10 mouse cellular contexts compared by ENCODE assay signal in the genomic region with DNA sequence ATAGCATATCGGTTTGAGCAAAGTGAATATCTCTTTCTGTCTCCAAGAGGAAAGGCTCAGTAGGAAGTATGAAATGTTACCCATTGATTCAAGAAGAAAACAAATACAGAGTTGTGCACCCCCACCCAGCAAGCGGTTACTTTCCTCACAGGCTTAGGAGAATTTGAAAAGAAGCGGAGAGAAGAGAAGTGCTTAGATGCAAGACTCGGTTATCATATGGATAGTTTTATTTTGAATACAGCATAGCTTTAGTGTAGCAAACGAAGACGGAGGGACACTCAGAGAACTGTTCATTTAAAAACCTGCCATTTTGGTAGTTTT. TPM values are rescaled to one million over a fixed set of nuclear protein-coding genes. Genes with fewer than 3 reads are reported as not detected.
DNase-seq lines count a peak whose midpoint lies in the region; ATAC-seq and TF ChIP-seq lines count a peak whose summit lies in the region.
"Had no signal": no experiment of that assay in that cellular context is flagged by ENCODE, and none has a peak within 500 bp of the region (broad histone marks: within the 10 kb centered on the region; RNA-seq: fewer than 3 reads in every experiment).

No protein-coding gene starts in this region.

- no peaks in the 10 kb centered on the region for H3K9me3 ChIP-seq in heart, postnatal 0 days (replicated peaks; ENCODE audit: control insufficient read depth, low read length)
- no peaks in the 10 kb centered on the region for H3K9me3 ChIP-seq in embryonic facial prominence, embryonic 14.5 days (ENCODE audit: control insufficient read depth, low read length)
- no peaks in the 10 kb centered on the region for H3K9me3 ChIP-seq in intestine, embryonic 14.5 days (ENCODE audit: control insufficient read depth, low read length)
- no peaks in the 10 kb centered on the region for H3K9me3 ChIP-seq in midbrain, embryonic 15.5 days

- TF ChIP-seq CTCF in heart, postnatal 0 days (IDR thresholded peaks at IDR 0.05; ENCODE audit: low read depth): no peak
- TF ChIP-seq CTCF in heart, adult 2 months (IDR thresholded peaks at IDR 0.05): no peak

- no peak overlapping the region for H3K9ac ChIP-seq in heart, postnatal 0 days (replicated peaks; ENCODE audit: low read depth, low read length)
- H3K9ac ChIP-seq in heart, adult 2 months (ENCODE audit: low read depth, low read length): no peak overlapping the region
- peak overlapping the region; percentile 92 for H3K9ac ChIP-seq in embryonic facial prominence, embryonic 14.5 days (ENCODE audit: low read depth, low read length)
- peak overlapping the region; percentile 91 for H3K9ac ChIP-seq in intestine, embryonic 14.5 days (ENCODE audit: low read length)
- H3K9ac ChIP-seq in midbrain, embryonic 15.5 days: peak overlapping the region; percentile 91; the same call in 1 of the 2 replicates

- no peaks in the 10 kb centered on the region for H3K36me3 ChIP-seq in heart, postnatal 0 days (replicated peaks; ENCODE audit: control insufficient read depth, insufficient read depth, low read length)
- H3K36me3 ChIP-seq in heart, adult 2 months (ENCODE audit: control insufficient read depth, insufficient read depth, low read length): no peaks in the 10 kb centered on the region
- H3K36me3 ChIP-seq in embryonic facial prominence, embryonic 14.5 days (ENCODE audit: control insufficient read depth, insufficient read depth, low read length): no peaks in the 10 kb centered on the region
- no peaks in the 10 kb centered on the region for H3K36me3 ChIP-seq in intestine, embryonic 14.5 days (ENCODE audit: control insufficient read depth, insufficient read depth, low read length)
- H3K36me3 ChIP-seq in midbrain, embryonic 15.5 days (replicated peaks): no peaks in the 10 kb centered on the region

- H3K4me2 ChIP-seq in heart, postnatal 0 days (ENCODE audit: low read depth, low read length): peak overlapping the region; percentile 98
- H3K4me2 ChIP-seq in embryonic facial prominence, embryonic 14.5 days (ENCODE audit: low read depth, low read length): peak overlapping the region; percentile 88
- peak overlapping the region; percentile 80 for H3K4me2 ChIP-seq in intestine, embryonic 14.5 days (ENCODE audit: low read length)
- peak overlapping the region; percentile 78 for H3K4me2 ChIP-seq in midbrain, embryonic 15.5 days

- intact Hi-C loops in heart, adult 2 months (cut with DNase I): no loop called here
- intact Hi-C loops in gastrocnemius, postnatal 14 days (cut with DNase I; ENCODE audit: low total_unique reads): no loop called here

- no peak for TF ChIP-seq EP300 in heart, postnatal 0 days (IDR thresholded peaks at IDR 0.05; ENCODE audit: low read depth)
- no peak for TF ChIP-seq EP300 in heart, adult 2 months (IDR thresholded peaks at IDR 0.05; ENCODE audit: insufficient read depth, low read depth, low read length)

- H3K4me1 ChIP-seq in heart, postnatal 0 days (ENCODE audit: control insufficient read depth, insufficient read depth): no peaks in the 10 kb centered on the region; the same call in 1 of the 2 replicates
- H3K4me1 ChIP-seq in heart, adult 2 months (ENCODE audit: control insufficient read depth, insufficient read depth, low read length): peaks cover 2% of the 10 kb centered on the region; the same call in 1 of the 2 replicates
- peaks cover 5% of the 10 kb centered on the region; the same call in 1 of the 2 replicates for H3K4me1 ChIP-seq in embryonic facial prominence, embryonic 14.5 days (ENCODE audit: control insufficient read depth, insufficient read depth, low read length)
- peaks cover 11% of the 10 kb centered on the region for H3K4me1 ChIP-seq in intestine, embryonic 14.5 days (replicated peaks; ENCODE audit: control insufficient read depth, insufficient read depth, low read length)
- peaks cover 37% of the 10 kb centered on the region for H3K4me1 ChIP-seq in midbrain, embryonic 15.5 days

- no peak overlapping the region for H3K27ac ChIP-seq in heart, postnatal 0 days (ENCODE audit: low read depth)
- H3K27ac ChIP-seq in heart, adult 2 months: no peak overlapping the region
- no peak overlapping the region; the same call in 1 of the 2 replicates for H3K27ac ChIP-seq in embryonic facial prominence, embryonic 14.5 days (replicated peaks; ENCODE audit: low read depth, low read length)
- no peak overlapping the region for H3K27ac ChIP-seq in intestine, embryonic 14.5 days (ENCODE audit: low read depth)
- H3K27ac ChIP-seq in midbrain, embryonic 15.5 days: peak overlapping the region; percentile 93

- no peaks in the 10 kb centered on the region for H3K79me2 ChIP-seq in heart, adult 2 months (replicated peaks; ENCODE audit: control insufficient read depth, insufficient read depth, low read length)

- H3K27me3 ChIP-seq in heart, postnatal 0 days (ENCODE audit: control insufficient read depth, insufficient read depth, low read length): peaks cover 53% of the 10 kb centered on the region
- H3K27me3 ChIP-seq in heart, adult 2 months (ENCODE audit: control insufficient read depth, insufficient read depth, low read length): peaks cover 11% of the 10 kb centered on the region
- H3K27me3 ChIP-seq in embryonic facial prominence, embryonic 14.5 days (replicated peaks; ENCODE audit: control insufficient read depth, insufficient read depth, low read length): peaks cover 48% of the 10 kb centered on the region
- peaks cover 28% of the 10 kb centered on the region for H3K27me3 ChIP-seq in intestine, embryonic 14.5 days (replicated peaks; ENCODE audit: control insufficient read depth, insufficient read depth, low read length)
- no peaks in the 10 kb centered on the region for H3K27me3 ChIP-seq in midbrain, embryonic 15.5 days (replicated peaks)

- 22% methylated on average over 6 of the region's 6 CpGs for WGBS in heart, postnatal 0 days
- WGBS in heart, adult 2 months: 35% methylated on average over 6 of the region's 6 CpGs
- WGBS in embryonic facial prominence, embryonic 14.5 days: 8% methylated on average over 6 of the region's 6 CpGs
- WGBS in intestine, embryonic 14.5 days: 21% methylated on average over 6 of the region's 6 CpGs
- WGBS in midbrain, embryonic 15.5 days: 2% methylated on average over 6 of the region's 6 CpGs

- ATAC-seq in heart, postnatal 0 days (ENCODE audit: insufficient read depth, low read depth): no peak
- no peak for ATAC-seq in embryonic facial prominence, embryonic 14.5 days (ENCODE audit: low read depth)
- ATAC-seq in intestine, embryonic 14.5 days (replicated peaks; ENCODE audit: low FRiP score, low TSS enrichment, low read depth): no peak
- no peak for ATAC-seq in midbrain, embryonic 15.5 days (replicated peaks)
- ATAC-seq in megakaryocyte-erythroid progenitor cell, adult 5-6 weeks (replicated peaks; ENCODE audit: low FRiP score, low TSS enrichment, poor library complexity, severe bottlenecking): no peak
- ATAC-seq: CD4-positive, CD25-positive, alpha-beta regulatory T cell, adult 4 months had no signal

- TF ChIP-seq POLR2A in heart, adult 2 months (IDR thresholded peaks at IDR 0.05; ENCODE audit: insufficient read depth, low read depth, low read length): no peak

- H3K4me3 ChIP-seq in heart, postnatal 0 days (ENCODE audit: low read depth, low read length): peak overlapping the region; percentile 81
- no peak overlapping the region; the same call in 1 of the 2 replicates for H3K4me3 ChIP-seq in heart, adult 2 months
- H3K4me3 ChIP-seq in embryonic facial prominence, embryonic 14.5 days (ENCODE audit: low read depth, low read length): peak overlapping the region; percentile 80
- H3K4me3 ChIP-seq in intestine, embryonic 14.5 days (ENCODE audit: low read depth, low read length): peak overlapping the region; percentile 70
- H3K4me3 ChIP-seq in midbrain, embryonic 15.5 days: peak overlapping the region; percentile 76

- no peak for DNase-seq in heart, postnatal 0 days (ENCODE audit: low spot score)
- DNase-seq in heart, adult 2 months: no peak
- no peak for DNase-seq in embryonic facial prominence, embryonic 14.5 days (ENCODE audit: low spot score)
- DNase-seq in intestine, embryonic 14.5 days (ENCODE audit: low spot score): peak; percentile 56
- DNase-seq in gastrocnemius, postnatal 14 days: no peak
- no peak for DNase-seq in gastrocnemius, adult 8-10 months (ENCODE audit: low spot score in 2 of 2)

RNA-seq across cellular contexts. Expression of gene Npas3, which starts 5.6 kb away (rescaled TPM):
- 0.50 TPM in 2 replicates for total RNA-seq in heart, postnatal 0 days (2014; rRNA removed; ENCODE audit: low replicate concordance)
- 0.61 and 0.67 TPM in 2 replicates for polyA plus RNA-seq in heart, postnatal 0 days (2015; fragmentation: Nextera tagmentation; extraction: Ambion mirVana)
- total RNA-seq in heart, adult 2 months (2021): under 1 TPM; 0.10 to 0.64 TPM
- 0.02 and 0.18 TPM in 2 replicates for polyA plus RNA-seq in heart, adult 2 months (2012; rRNA removed)
- 4.4 and 4.7 TPM in 2 replicates for polyA plus RNA-seq in embryonic facial prominence, embryonic 14.5 days (2014; fragmentation: Nextera tagmentation; extraction: Ambion mirVana)
- 3.5 and 3.7 TPM in 2 replicates for polyA plus RNA-seq in intestine, embryonic 14.5 days (2014; fragmentation: Nextera tagmentation; extraction: Ambion mirVana)
- 28.3 and 31.3 TPM in 2 replicates for polyA plus RNA-seq in midbrain, embryonic 15.5 days (2015; fragmentation: Nextera tagmentation; extraction: Ambion mirVana)
- not detected in 2 replicates for total RNA-seq in megakaryocyte-erythroid progenitor cell, adult 5-6 weeks (2014; fragmentation: Nextera tagmentation)
- total RNA-seq in megakaryocyte-erythroid progenitor cell, adult 5-6 weeks (2017): 0.05 TPM in 1 of 2 replicates, not detected in the other
- total RNA-seq in gastrocnemius, postnatal 14 days (2021): 1 to 10 TPM in 1 of 2 experiments, under 1 TPM in 1; 0.47 to 1.5 TPM
- under 1 TPM in 1 of 4 experiments, not detected in 3; 0.07 TPM for total RNA-seq in gastrocnemius, adult 8-10 months (2022)
- total RNA-seq: common myeloid progenitor, adult 5-6 weeks had no signal

Comparison
In these comparisons a context has a peak if more than half of its experiments do, and no peak if none do; other contexts are left out.
1. H3K9ac ChIP-seq: peak in embryonic facial prominence, embryonic 14.5 days (single experiment), intestine, embryonic 14.5 days (single experiment) and midbrain, embryonic 15.5 days (single experiment); none in heart, postnatal 0 days (single experiment) and heart, adult 2 months (single experiment).
2. Peak in every context shown above with its lines, with median percentiles within 50 percentile points of each other: H3K4me2 ChIP-seq.